Mouse (Mus musculus) liver, postnatal 0 days (tissue): ENCODE measurements around the gene Gcn1l1.

ENCODE experiments used
- CTCF ChIP-seq: sonication (generic); IDR thresholded peaks from 2 replicates; pipeline ENCODE4 v1.5.1; 2016; ENCODE audit warnings: antibody characterized with exemption, low read depth
- EP300 ChIP-seq: IDR thresholded peaks from 2 replicates; pipeline ENCODE4 v1.6.1; 2016; ENCODE audit warnings: antibody characterized with exemption, low read depth, mild to moderate bottlenecking

GRCm38 (mm10) chr5:115650885-115651284 lies 85.8 kb downstream of the Gcn1l1 start:
- TF ChIP-seq EP300 = no peak
- no peak for TF ChIP-seq CTCF
